Mouse (Mus musculus): ENCODE measurements around the gene Flii.

The Flii gene

GRCm38 (mm10) chr11:60715833-60716232 is 11.2 kb downstream of the Flii start:
- no peak for DNase-seq (ENCODE audit: low spot score in 2 of 2)

DNA sequence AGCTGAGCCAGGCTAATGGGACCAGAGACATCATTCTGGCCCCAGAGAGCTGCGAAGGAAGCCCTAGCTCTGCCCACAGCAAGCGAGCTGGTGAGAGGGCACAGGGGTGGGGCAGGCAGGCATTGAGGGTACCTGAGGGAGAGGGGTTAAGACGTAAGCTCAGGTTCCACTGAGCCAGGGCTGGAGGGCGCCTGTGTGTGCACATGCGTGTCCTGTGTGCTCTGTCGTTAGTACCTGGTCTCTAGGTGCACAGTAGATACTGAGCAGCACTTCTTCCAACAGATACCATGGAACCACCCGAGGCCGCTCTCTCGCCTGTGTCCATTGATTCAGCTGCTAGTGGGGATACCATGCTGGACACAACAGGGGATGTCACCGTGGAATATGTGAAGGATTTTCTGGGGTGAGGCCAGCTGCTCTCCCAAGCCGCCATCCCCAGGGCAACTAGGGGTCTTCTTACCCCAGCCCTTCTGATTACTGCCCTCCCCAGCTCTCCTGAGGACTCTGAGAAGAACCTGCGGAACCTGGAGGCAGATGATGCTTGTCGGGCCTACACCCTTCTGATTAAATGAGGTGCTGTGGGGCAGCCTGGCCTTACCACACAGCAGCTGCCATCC is 14.3 kb downstream of the Flii start:
- DNase-seq (ENCODE audit: low spot score in 2 of 2), result no peak

DNA sequence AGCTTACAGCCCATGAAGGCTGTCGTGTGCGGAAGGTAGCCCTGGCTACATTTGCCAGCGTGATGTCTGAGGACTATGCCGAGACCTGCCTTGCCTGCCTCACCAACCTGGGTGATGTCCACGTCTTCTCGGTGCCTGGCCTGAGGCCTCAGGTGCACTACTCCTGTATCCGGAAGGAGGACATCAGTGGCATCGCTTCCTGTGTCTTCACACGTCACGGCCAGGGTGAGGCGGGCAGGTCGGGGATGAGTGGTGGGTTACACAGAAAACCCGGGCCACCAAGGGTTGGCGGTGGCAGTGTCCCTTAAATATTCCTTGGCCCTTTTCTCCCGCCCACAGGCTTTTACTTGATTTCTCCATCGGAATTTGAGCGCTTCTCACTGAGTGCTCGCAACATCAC is 15.0 kb downstream of the Flii start:
- DNase-seq (ENCODE audit: low spot score in 2 of 2), result no peak

DNA sequence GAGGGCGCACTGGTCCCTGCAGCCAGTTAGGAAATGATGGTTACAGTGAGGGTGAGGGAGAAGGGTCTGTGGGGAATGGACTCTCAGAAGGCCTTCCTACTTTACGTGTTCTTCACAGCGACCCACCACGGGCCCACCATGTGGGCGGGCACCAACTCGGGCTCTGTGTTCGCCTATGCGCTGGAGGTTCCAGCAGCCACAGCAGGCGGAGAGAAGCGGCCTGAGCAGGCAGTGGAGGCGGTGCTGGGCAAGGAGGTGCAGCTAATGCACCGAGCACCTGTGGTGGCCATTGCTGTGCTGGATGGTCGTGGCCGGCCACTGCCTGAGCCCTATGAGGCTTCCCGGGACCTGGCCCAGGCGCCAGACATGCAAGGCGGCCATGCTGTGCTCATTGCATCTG is 15.8 kb downstream of the Flii start:
- no peak for DNase-seq (ENCODE audit: low spot score in 2 of 2)

GRCm38 (mm10) chr11:60709481-60710465 is 17.3 kb downstream of the Flii start:
- DNase-seq (ENCODE audit: low spot score in 2 of 2), result peak in 1 of 2 experiments; percentile 1

GRCm38 (mm10) chr11:60708631-60709030 is 18.4 kb downstream of the Flii start:
- DNase-seq (ENCODE audit: low spot score in 2 of 2), result peak; percentile 0 to 2

DNA sequence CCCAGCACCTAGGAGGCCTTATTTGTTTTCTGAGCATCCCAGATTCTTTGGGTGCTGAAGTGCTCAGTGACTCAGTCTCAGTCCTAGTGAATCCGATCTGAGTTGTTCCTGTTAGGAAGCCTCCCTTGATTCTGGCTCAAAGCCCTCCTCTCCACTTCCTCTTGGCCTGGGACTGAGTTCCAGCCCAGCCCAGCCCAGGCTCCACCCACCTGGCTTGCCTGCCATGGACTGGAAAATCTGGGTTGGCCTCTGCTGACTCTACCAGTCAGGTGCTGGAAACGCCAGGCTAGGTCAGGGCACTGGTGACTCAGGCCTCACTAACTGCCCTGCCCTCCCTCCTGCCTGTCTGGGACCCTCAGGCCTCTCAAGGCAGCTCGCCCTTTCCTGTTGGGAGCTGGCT is 19.4 kb downstream of the Flii start:
- peak; percentile 3 to 50 for DNase-seq (ENCODE audit: low spot score in 2 of 2)

DNA sequence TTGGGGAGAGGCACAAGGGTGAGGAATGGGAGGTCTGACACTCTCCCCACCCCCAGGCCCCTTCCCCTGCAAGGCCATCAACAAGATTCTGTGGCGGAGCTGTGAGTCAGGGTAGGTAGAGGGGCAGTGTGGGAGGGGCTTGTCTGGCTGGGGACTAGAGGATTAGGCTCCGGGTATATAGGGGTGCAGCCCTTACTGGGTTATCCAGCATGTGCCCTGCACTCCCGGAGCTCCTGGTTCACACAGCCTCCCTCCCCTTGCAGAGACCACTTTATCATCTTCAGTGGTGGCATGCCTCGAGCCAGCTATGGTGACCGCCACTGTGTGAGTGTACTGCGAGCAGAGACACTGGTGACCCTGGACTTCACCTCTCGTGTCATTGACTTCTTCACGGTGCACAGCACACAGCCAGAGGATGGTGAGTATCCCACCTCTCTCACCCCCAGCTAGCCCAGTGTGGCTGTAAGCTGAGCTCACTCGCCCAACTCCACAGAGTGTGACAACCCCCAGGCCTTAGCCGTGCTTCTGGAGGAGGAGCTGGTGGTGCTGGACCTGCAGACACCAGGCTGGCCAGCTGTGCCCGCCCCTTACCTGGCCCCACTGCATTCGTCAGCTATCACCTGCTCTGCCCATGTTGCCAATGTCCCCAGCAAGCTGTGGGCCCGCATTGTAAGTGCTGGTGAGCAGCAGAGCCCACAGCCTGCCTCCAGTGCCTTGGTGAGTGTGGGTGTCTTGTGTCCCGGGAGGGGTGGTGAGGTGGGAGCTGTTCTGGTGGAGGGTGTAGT is 20.2 kb downstream of the Flii start:
- DNase-seq (ENCODE audit: low spot score in 2 of 2), result peak; percentile 7 to 21

DNA sequence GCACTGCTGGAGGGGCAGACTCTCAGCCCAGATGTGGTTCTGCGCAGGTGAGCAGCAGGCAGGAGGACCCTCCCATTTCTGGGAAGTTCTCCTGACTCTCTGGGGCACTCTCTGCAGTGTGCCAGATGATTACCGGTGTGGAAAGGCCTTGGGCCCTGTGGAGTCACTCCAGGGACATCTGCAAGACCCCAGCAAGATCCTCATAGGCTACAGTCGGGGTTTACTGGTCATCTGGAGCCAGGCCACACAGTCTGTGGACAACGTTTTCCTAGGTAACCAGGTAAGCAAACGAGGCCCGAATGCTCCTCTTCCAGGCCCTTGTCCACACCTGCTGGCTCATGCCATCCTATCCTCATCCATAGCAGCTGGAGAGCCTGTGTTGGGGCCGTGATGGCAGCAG is 21.0 kb downstream of the Flii start:
- peak; percentile 0 to 1 for DNase-seq (ENCODE audit: low spot score in 2 of 2)

DNA sequence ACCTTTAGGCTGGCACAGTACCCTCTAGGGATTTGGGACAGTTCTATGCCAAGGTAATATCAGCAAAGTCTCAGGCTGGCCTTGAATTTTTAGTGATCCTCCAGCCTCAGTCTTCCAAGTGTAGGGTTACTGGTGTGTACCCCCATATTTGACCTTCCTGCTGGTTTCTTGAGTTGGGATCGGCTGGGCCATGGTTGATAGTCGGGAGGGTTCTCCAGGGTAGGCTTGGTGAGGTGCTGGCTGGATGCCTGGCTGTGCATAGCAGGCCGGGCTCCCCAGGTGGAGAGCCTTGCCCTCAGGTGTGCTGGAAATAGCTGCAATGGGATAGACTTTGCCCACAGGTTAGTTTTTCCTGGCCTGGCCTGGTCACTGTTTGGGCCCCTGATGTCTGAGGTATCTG is 21.8 kb downstream of the Flii start:
- DNase-seq (ENCODE audit: low spot score in 2 of 2), result no peak

- peak in 1 of 2 experiments; percentile 3 for DNase-seq (ENCODE audit: low spot score in 2 of 2)
Observed at GRCm38 (mm10) chr11:60704023-60704880, 22.8 kb downstream of the Flii start.

DNA sequence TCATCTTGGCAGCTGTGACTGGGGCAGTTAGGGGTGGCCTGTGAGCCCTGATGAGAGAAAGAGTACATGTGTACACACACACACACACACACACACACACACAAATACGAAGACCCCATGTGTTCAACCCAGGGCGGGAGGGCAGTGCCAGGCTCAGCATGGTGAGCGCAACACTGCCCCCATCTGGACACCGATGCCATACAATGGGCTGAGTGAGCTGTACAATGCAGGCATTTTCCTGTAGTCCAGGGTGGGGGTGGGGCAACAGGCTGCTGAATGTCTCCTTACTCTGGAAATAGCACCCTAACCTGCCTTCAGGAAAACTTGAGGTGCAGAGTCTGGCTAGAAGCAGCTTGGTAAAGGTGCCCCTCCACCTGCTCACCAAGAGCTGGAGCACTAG is 23.9 kb downstream of the Flii start:
- DNase-seq (ENCODE audit: low spot score in 2 of 2), result peak in 1 of 2 experiments; percentile 80

DNA sequence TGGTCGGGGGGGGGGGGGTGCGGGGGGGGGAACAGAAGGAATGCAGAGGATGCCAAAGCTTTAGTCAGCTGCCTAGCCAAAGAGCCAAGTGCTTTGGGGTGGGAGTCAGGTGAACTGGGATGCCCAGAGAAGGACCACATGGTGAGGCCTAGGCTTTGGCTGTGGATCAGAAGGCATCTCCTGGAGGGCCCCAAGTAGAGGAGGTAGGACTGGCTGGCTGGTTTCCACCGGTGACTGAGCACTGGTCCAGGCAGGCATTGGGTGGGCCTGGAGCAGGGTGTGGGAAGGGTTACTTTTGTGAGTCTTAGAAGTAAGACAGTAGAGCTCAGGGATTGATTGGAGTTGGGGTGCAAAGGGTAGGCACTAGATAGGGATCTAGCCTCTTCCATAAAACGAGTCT is 25.5 kb downstream of the Flii start:
- DNase-seq (ENCODE audit: low spot score in 2 of 2), result peak in 1 of 2 experiments; percentile 7

- DNase-seq (ENCODE audit: low spot score in 2 of 2), result peak in 1 of 2 experiments; percentile 10
Observed at GRCm38 (mm10) chr11:60700320-60701185, 26.5 kb downstream of the Flii start.

GRCm38 (mm10) chr11:60699524-60700075 is 27.5 kb downstream of the Flii start, which contains the start of gene Llgl1:
Gene Llgl1 (plus strand): TSS chr11:60699723.
- peak in 1 of 2 experiments; percentile 79 for DNase-seq (ENCODE audit: low spot score in 2 of 2)

GRCm38 (mm10) chr11:60698806-60699523 is 28.1 kb downstream of the Flii start:
- DNase-seq (ENCODE audit: low spot score in 2 of 2), result peak; percentile 11 to 22

DNA sequence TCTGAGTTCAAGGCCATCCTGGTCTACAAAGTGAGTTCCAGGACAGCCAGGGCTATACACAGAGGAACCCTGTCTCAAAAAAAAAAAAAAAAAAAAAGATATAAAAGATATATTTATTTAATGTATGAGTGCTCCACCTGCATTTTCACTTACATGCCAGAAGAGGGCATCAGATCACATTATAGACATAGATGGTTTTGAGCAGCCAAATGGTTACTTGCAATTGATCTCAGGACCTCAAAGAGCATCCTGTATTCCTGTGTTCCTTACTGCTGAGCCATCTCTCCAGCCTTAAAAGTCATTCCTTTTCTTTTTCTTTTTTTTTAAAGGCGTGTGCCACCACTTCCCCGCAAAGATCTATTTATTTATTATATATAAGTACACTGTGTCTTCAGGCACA is 29.5 kb downstream of the Flii start:
- DNase-seq (ENCODE audit: low spot score in 2 of 2), result no peak

DNA sequence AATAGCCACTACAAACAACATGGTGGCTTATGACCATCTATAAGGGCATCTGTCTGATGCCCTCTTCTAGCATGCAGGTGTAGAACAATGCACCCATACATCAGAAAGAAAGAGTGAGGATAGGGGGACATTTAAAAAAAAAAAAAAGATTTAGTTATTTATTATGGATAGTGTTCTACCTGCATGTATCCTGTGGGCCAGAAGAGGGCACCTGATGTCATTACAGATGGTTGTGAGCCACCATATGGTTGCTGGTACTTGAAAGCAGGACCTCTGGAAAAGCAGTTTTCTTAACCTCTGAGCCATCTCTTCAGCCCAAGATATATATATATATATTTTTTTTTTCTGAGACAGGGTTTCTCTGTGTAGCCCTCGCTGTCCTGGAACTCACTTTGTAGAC is 30.9 kb downstream of the Flii start:
- no peak for DNase-seq (ENCODE audit: low spot score in 2 of 2)
